Mouse (Mus musculus) induced T-regulatory cell, adult 2 months (primary cell): ENCODE results near the gene Slc25a16.
"Not testable (repeated sequence)": the region's sequence is repeated elsewhere in the genome, so short reads cannot be mapped to it uniquely, and the experiment has no call there.

Experiments
- DNase-seq: peaks from one replicate; pipeline ENCODE4 v3.0.0-alpha.2; 2012; ENCODE audit warnings: low read depth

The Slc25a16 gene

DNA sequence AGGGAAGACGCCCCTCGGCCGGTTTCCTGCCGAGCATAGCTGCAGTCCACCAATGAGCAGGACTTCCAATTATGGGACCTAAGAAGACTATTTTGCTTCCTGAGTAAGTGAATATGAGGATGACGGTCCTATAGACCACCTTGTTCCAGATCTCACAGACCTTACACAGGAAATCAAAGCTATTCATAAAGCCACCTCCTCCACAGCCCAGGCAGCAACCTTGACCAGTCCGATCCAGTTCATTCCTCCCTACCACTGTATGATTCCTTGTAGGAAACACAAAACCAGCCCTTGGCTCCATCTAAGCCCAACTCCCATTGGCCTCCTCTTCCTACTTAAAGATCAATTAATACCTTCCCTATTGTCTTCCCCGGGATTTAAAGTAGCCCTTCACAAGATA lies 14.1 kb upstream of the Slc25a16 start:
- no peak for DNase-seq

- DNase-seq: not testable (repeated sequence)
Measured at GRCm38 (mm10) chr10:62908896-62909295, 11.5 kb upstream of the Slc25a16 start, which contains the start of gene Tet1. Gene Tet1 (minus strand): TSS chr10:62908996.

- no peak for DNase-seq
Measured at GRCm38 (mm10) chr10:62911120-62911519, 9.3 kb upstream of the Slc25a16 start.

DNA sequence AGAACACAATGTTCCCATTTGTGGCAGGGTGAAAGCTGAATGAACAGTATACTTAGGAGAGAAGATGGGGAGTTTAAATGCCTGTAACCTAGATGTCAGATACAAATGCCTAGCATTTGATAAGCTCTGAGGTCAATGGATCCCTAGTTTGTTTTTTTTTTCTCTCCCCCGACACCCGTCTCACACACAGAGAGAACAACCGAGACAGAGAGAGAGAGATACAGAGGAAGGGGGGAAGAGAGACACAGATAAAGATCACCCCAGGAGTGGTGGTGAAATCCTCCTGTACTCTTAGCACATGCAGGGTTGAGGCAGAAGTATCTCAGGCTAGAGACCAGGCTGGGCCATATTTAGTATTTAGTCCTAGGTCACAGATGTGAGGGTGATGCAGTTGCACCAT lies 1.4 kb upstream of the Slc25a16 start:
- peak; percentile 19 for DNase-seq

DNA sequence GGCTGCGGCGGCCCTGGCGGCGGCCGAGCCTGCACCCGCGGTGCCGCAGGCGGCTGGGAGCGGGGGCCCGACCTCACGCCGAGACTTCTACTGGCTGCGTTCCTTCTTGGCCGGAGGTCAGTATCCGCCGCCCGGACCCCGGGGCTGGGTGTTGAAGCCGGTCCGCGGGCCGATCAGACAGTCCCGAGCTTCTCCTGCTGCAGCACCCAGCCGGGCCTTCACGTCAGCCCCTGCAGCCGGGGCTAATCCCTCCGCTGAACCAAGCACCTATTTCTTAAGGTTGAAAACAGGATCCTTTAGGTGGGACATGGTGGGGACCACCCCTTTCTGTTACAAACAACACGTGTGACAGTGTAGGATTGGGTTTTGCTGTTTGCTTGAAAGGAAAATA lies 328 bp downstream of the Slc25a16 start:
- DNase-seq: no peak

DNA sequence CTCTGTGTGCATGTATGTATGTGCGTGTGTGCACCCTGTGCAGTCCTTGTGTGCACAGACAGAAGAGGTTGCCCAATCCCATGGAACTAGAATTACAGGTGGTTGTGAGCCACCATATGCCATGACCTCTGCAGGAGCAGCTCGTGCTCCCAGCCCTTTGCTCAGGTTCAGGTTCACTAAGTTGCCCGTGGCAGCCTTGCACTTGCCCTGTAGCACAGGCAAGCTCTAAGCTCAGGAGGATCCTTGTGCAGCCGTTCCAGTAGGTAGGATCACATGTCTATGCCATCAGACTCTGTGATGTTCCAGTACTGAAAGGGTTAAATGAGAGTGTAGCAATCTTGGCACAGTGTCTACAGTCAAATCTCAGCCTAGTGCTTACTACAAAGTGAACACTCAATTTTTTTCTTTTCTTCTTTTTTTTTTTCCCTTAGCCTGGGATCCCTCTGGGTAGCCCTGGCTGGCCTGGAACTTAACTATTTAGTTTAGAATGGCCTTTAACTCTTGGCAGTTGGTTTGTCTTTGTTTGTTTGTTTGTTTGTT lies 3.7 kb downstream of the Slc25a16 start:
- no peak for DNase-seq

DNA sequence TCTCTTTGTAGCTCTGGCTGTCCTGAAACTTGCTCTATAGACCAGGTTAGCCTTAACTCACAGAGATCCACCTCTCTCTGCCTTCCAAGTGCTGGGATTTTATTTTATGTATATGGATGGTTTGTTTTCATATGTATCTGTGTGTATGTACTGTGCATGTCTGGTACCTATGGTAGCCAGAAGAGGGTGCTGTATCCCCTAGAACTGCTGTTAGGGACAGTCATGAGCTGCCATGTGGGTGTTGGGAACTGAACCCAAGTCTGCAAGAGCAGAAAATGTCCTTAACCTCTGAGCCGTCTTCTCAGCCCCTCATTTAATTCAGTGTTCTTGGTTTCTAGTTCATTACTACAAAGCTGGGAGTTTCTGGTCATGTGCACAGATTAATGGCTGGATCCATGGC lies 11.9 kb downstream of the Slc25a16 start:
- DNase-seq: no peak

- peak; percentile 28 for DNase-seq
Measured at GRCm38 (mm10) chr10:62944975-62945580, 24.6 kb downstream of the Slc25a16 start.

DNA sequence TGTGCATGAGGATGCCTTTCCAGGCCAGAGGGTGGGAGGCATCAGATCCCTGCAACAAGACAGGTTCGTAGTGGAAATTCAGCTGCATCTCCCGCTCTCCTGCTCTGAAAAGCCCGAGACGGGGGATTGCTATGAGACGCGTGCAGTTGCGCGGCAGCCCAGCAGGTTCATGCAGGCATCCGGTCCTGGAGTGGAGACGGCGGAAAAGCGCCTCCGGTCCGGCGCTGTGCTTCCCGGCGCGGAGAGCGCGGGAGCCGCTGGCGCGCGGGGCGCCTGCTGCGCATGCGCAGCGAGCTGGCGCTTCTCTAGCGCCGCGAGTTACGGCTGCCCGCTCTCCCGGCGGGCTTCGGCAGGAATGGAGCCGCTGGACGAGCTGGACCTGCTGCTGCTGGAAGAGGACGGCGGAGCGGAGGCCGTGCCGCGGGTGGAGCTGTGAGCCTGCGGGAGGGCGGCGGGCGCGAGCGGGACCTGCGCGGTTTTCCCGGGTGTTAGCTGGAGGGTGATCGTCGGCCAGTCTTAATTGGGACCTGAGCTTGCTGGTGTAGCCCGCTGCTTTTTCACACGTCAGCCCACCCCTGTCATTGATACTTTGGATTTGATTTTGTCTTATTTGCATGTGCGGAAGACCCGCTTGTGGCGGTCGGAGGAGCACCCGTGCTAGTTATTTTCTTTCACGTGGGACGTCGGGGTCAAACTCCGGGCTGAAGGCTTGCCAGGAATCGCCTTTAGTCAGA lies 26.5 kb downstream of the Slc25a16 start, which contains the start of gene Dna2:
Dna2 (plus strand) TSS at position 289 of the 734 bp plus-strand sequence.
- DNase-seq: peak; percentile 89

- peak; percentile 12 for DNase-seq
Measured at GRCm38 (mm10) chr10:62948551-62948950, 28.1 kb downstream of the Slc25a16 start.

GRCm38 (mm10) chr10:62963956-62964355 lies 43.5 kb downstream of the Slc25a16 start:
- no peak for DNase-seq

DNA sequence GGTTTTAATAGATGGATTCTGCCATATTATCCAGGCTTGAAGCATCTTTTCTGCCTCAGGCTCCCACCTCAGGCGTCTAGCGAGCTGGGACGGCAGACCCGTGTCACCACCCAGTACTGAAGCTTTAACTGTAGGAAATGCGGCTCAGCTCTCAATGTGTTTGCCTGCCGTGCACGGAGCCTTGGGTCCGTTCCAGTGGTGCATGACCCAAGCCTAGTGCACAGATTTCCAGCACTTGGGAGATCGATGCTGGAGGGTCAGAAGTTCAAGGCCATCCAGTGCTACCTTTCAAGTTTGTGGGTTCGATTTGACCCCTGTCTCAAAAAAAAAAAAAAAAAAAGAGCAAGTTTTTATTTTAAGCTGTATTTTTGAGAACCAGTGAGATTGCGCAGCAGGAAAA lies 45.4 kb downstream of the Slc25a16 start:
- DNase-seq: no peak

DNA sequence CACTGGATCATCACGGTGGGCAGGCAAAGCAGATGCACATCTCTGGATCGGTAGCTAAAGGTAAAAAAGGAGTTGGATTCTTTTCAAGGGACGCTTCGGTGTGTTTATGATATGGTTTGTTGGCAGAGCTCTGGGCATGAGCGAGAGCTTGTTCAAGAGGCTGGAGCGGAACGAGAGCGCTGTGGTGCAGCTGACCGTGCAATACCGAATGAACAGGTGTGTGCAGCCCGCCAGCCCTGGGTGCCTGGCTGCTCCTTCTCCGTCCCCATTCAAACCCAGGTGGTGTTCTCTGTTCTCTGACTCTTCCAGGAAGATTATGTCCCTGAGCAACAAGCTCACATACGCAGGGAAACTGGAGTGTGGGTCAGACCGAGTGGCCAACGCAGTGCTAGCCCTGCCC lies 45.9 kb downstream of the Slc25a16 start:
- no peak for DNase-seq

DNA sequence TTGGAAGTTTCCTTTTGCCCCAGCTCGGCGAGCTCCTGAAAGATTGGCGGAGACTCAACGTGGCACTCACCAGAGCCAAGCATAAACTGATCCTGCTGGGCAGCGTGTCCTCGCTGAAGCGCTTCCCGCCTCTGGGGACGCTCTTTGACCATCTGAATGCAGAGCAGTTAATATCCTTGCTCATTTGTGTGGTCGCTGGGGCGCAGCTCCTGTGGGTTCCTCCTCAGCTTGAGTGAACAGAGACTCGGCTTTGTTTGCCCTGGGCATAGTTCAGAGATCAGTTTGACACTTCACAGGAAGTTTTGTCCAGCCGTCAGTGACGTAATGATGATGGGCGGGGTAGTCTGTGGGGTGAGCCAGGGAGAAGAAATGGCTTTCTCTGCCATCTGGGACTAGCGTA lies 51.4 kb downstream of the Slc25a16 start:
- DNase-seq: no peak

DNA sequence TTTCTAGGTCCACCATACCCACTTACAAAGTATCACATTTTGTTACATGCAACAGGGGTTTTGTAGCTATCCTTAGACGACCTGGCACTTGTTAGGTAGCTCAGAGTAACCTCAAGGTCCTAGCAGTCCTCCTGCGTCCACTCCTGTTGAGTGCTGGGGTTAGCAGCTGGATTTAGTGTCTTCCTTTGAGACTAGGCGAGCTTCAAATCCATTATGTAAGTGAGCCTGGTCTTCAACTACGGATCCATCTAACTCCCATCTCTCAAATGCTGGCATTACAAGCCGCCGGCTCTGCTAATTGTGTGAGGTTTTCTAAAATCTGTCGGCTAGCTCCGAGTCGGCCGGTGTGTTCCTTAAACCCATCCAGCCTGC lies 59.2 kb downstream of the Slc25a16 start:
- no peak for DNase-seq

- peak; percentile 95 for DNase-seq
Measured at GRCm38 (mm10) chr10:62980039-62980954, 59.9 kb downstream of the Slc25a16 start, which contains the start of gene Rufy2. Gene Rufy2 (plus strand): TSS chr10:62980223.

GRCm38 (mm10) chr10:62984072-62984471 lies 63.6 kb downstream of the Slc25a16 start:
- peak; percentile 89 for DNase-seq

- no peak for DNase-seq
Measured at GRCm38 (mm10) chr10:62984495-62984894, 64.1 kb downstream of the Slc25a16 start.

DNA sequence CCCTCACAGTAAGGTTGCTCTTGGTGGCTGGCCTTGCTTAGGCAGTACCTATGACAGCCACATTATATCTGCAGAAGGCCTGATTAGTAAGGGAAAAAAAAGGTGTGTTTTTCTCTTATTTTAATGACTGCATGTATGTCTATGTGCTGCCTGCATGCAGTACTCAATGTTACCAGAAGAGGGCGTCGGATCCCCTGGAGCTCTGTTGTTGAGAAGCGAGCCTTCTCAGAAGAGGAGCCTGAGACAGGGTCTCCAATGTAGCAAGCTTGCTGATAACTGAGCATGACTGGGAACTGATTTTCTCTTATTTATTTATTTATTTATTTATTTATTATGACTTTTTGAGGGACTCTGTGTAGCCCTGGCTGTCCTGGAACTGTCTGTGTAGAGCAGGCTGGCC lies 66.9 kb downstream of the Slc25a16 start:
- DNase-seq: peak; percentile 78

GRCm38 (mm10) chr10:62990636-62991035 lies 70.2 kb downstream of the Slc25a16 start:
- DNase-seq: no peak

GRCm38 (mm10) chr10:62993991-62994390 lies 73.6 kb downstream of the Slc25a16 start:
- DNase-seq: no peak
